Mouse (Mus musculus) brain, embryonic 18.5 days (tissue): Measurements from ENCODE around the gene Cep128.
"Not testable (repeated sequence)": the region's sequence is repeated elsewhere in the genome, so short reads cannot be mapped to it uniquely, and the experiment has no call there.

Experiments
- DNase-seq: peaks from one replicate; pipeline ENCODE4 v3.0.0-alpha.2; 2012; ENCODE audit warnings: low read depth, low spot score

Gene Cep128

GRCm38 (mm10) chr12:91063337-91064015 is 320.7 kb downstream of the Cep128 start:
- no peak for DNase-seq

GRCm38 (mm10) chr12:91062681-91063080 is 321.5 kb downstream of the Cep128 start:
- no peak for DNase-seq

GRCm38 (mm10) chr12:91059704-91060318 is 324.4 kb downstream of the Cep128 start:
- no peak for DNase-seq

DNA sequence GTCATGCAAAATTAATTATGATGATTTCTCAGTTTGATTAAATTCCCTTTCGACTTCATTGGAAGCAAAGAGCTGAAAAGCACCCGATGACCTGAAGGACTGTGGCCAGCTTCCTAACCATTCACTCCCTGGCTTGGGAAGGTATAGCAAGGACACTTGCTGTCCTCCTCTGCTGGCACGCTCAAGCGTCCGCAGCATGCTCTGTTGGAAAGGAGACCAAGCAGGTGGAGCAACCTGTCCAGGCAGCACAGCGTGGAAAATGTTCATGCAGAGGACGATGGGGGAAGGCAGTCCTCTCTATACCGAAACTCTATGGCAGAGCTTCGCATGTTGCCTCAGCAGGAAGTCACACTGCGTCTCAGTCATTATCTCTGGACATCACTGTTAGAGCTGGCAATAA is 327.3 kb downstream of the Cep128 start:
- no peak for DNase-seq

DNA sequence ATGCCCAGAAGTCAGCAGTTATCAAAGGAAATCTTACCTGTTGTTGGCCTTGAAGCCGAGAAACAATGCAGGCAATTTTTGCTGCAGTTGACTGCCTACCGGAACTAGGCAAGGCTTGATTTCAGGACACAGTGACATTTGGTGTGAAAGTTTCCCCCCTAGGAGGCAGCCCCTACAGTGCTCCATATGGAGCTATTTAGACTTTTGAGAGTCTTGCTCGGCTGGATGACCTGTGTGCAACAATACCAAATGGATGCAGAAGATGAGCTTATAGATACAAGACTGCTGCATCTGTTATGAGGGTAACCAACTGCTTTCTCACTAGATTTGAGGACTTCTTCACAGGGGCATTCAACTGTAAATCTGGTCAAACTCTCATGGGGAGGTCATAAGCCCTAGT is 331.9 kb downstream of the Cep128 start:
- DNase-seq: no peak

DNA sequence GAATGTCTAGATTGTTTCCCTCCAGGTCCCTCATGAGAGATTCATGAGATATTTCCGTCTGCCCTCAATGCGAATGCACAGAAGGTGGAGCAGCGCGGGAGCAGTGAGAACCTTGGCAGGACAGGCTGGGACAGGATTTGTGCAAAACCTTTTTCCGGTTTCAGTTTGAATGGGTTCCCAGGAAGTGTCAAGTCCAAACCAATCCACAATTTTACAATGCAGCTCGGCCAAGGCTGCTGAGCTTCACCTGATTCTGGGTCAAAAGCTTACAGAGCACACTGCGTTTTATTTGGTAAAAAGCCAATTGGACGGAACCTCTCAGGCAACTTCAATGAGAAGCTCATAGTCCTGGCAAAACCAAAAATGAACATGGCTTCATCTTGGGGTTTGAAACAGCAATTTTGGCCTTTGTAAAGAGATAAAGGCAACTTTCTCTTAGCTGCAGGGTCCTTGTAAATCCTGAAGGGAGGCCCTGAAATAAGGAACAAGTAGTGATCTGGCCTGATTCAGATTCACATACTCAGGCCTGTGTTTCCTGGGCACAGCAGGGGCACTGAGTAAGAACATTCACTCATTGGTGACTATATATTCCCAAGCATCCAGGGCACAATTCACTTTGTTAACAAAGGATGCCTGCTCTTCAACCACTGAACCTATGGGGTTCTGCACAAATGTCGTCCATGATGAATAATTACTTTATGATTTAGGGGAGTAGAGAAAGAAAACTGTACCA is 333.4 kb downstream of the Cep128 start:
- no peak for DNase-seq

DNA sequence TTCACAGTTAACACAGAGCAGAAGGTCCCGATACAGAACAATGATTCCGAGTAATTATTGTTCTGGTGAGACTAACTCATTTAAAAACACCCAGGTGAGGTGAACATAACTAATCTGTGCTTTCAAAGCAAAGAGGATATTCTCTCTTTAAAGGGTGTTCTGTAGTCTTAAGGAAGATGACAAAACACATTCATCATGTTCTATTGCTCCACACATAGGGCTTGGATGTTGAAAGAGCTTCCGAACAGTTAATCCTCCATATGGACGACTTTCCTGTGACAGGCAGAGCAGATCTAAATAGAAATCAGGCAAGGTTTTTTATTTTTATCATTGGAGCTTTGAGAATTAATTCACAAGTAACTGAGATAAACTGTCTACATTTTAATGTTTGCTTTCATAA is 342.8 kb downstream of the Cep128 start:
- no peak for DNase-seq

DNA sequence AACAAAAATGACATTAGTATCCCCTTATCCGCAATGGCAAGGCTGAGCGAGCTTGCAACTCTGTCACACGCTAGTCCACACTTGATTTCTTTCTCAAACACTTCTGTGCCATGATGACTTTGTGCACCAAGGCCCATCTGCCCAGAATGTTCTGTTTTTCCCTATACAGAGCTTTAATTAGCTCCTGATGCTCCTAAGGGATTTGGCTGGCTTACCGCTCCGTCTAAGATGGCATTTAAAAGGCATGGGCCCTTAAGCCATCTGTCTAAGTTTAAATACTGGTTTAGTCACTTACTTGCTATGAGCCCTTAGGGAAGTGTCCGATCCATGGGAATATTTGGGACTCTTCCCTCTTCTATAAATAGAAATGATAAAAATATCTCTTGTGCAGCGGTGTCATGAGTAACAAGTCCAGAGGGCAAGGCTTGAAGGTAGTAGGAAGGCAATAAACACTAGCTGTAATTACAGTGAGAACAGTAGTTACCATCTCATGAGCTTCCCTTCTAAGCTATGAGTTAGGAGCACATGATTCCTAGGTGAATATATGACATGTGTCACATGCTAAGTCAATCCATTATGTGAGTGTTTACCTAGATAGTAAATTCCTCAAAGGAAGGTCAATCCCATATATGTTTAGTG is 343.8 kb downstream of the Cep128 start:
- DNase-seq: no peak

GRCm38 (mm10) chr12:91029116-91029515 is 355.1 kb downstream of the Cep128 start:
- no peak for DNase-seq

- no peak for DNase-seq
These were observed 356.5 kb downstream of the Cep128 start for GRCm38 (mm10) chr12:91027681-91028080.

DNA sequence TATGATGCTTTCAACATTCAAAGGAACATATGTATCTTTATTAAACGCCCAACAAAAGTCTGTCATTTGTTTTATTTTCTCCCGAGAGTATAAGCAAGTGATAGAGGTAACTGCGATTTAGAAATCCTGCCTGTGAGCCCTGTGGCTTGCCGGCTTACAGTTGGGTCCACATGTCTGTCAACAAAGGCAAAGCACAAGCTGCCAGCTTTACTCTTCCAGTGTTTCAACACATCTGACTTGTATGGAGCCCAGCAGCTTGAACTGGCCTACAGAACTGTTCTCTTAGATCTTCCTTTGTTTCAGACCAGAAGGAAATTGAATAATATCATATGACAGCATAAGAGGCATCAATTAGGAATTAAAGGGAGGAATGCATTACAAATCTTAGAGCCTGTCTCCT is 357.1 kb downstream of the Cep128 start:
- DNase-seq: no peak

DNA sequence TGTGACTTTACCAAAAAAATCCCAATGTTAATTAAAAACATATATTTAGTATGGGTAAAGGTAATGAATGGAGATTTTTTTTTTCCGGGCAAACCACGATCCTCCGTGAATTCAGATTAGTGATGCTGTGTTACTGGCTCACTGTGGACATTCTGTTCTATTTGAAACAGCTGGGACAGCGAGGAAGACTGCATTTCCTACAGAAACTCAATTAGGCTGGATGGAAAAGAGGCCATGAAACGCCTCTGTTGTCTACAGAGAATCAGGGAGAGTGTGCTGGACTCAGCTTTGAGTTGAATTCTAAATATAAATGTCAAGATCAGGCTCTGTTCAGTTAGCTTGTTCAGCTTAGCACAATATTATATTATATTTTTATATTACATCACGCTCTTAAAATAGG is 369.1 kb downstream of the Cep128 start:
- DNase-seq: no peak

DNA sequence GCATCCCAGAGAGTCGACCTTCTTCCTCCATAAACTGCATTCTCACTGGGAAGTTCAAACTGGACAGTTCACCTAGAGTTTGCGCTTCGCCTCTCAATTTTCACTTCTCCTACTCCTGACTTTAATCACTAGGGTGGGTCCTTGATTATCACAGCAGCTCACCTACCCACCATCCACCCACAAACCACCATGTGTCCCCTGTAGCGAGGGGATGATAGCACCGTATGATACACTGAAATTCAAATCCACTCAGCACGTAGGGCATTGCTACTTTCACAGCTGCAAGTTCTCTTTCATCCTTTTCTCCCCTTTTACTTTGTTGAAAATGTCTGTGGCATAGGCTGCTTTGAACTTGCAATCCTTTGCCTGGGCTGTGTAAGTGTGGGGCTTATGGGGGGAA is 371.2 kb downstream of the Cep128 start:
- DNase-seq: no peak

GRCm38 (mm10) chr12:91012184-91012583 is 372.0 kb downstream of the Cep128 start:
- no peak for DNase-seq

- no peak for DNase-seq
These were observed 375.5 kb downstream of the Cep128 start for GRCm38 (mm10) chr12:91008736-91009135.

DNA sequence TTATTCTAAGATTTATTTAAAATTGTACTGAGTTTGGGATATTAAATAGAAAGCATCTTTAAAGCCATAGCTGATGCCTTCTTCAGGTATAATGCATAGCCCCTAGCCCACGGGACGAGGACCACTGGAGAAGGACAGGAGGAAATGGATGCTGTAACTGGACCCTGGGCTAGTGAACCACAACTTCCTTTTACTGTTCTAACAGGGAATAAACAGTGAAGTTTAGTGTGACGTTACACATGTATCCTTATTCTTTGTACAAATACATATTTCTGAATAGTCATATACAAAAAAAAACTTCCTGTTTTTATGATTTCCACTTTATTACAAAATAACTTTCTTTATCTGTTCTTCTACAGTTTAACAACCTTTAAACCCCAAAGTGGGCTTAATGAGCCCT is 376.0 kb downstream of the Cep128 start:
- DNase-seq: no peak

DNA sequence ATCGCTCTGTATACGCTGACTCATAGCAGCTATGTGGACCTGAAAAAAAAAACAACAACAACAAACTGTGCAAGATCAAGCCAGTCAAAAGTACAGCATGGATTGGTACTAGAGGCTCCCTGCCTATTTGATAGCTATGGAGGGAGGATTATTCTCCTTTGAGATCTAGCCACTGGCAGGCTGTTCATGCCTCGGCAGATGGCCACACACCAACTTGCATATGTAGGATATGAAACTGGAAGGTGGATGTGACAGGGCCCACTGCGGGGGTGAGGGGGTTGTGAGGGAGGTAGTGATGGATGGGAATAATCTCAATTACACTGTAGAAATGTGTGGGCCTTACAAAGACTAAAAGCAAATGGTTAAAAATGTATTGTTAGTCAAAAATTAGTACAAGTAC is 386.7 kb downstream of the Cep128 start:
- no peak for DNase-seq

- DNase-seq: no peak
These were observed 390.9 kb downstream of the Cep128 start for GRCm38 (mm10) chr12:90993331-90993730.

- DNase-seq: no peak
These were observed 396.4 kb downstream of the Cep128 start for GRCm38 (mm10) chr12:90987782-90988181.

- no peak for DNase-seq
These were observed 396.9 kb downstream of the Cep128 start for GRCm38 (mm10) chr12:90987259-90987658.

DNA sequence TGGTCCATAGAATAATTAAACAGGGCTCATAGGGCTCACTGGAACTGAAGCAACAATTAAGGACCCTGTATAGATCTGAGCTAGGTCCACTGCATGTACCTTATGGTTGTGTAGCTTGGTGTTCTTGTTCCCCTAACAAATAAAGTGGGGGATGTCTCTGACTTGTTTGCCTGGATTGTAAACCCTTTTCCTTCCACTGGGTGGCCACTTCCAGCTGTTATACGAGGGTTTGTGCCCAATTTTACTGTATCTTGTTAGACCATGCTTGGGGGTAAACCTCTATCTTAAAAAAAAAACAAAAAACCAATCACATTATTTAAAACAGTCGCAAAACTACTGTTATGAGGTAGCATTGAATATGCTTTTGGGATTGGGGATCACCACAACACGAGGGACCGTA is 402.2 kb downstream of the Cep128 start:
- no peak for DNase-seq

DNA sequence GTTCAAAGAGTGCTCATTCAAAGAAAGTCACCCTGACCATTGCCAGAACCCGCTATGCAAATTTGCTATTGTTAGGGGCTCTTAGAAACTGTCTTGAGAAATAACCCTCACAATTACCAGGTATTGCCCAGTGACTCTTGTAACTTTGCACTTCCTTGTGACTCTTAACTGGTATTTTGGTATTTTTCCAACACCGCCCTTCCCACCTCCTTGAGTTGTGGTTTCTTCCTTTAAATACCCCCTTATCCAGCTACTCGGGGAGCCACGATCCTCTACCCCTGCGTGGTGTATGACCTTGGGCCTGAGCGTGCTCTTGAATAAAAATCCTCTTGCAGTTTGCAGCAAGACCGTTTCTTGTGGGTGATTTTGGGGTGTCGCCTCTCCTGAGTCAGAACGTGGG is 407.8 kb downstream of the Cep128 start:
- DNase-seq: not testable (repeated sequence)
